Mouse (Mus musculus) liver (tissue): Measurements from ENCODE around the gene Kif1b.

Source experiments
- DNase-seq: peaks from one replicate; pipeline ENCODE4 v3.0.0-alpha.2; 2020; ENCODE audit warnings: mixed read lengths

The Kif1b gene

DNA sequence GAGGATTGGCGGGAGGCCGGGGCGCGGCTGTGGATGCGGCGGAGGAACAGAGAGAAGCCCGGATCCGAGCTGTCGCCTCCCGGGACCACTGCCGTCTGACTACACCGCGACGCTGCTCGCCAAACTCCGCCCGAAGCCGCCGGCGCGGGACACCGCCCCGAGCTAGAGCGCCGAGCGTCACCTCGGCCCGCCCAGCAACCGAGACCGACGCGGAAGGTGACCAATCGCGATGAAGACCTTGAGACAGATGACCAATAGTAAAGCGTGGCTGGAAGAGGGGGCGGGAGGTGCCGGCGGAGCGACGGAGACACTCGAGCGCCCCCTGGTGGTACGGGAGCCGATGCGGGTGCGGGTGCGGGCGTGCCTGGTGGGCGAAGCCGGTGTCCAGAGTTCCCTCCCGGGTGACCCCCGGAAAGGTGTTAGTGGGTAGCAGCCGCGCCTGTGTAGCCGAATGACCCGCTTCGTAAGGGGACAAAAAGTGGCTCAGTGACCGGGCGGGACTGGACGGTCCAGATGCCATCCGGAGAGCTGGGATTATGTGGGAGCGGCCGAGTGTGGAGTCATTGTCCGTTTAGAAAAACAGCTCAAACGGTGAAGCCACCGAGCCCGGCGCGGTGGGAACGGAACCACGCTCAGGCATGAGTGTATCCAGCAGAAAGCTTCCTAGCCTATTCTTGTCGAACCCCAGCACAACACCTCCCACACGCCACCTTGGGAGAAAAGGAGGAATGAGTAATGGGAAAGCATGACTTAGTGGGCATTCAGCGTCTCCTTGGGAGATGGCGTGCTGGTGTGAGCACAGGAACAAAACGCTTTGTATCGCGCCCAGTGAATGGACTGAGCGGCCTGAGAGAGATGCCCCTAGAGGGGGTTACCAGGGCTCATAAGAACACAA, at the start of gene Kif1b:
TSS of gene Kif1b (minus strand) at position 98 of the 895 bp plus-strand sequence.
- peak; percentile 97 for DNase-seq

- no peak for DNase-seq
These were observed 47.2 kb upstream of the Kif1b start for GRCm38 (mm10) chr4:149354671-149355070.

DNA sequence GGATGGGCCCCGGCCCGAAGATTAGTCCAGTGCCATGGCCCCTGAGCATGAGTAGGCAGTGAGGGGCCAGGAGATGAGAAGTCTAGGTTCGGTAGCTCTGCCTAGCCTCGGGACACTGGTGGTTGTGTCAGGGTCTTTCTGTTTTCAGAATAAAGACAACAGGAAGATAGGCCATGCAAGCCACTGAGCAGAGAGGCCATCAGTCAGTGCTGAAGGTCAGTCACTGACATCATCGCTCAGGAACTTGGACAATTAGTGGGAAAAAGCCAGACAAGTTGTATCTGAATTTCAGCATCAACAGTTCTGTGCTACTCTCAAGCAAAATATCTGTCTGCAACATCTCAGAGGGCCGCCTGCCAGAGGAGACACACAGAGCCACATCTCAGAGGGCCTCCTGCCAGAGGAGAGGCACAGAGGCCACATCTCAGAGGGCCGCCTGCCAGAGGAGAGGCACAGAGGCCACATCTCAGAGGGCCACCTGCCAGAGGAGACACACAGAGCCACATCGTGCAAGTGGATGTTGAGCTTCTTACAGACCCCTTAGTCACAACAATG, 44.2 kb upstream of the Kif1b start:
- DNase-seq, result no peak

DNA sequence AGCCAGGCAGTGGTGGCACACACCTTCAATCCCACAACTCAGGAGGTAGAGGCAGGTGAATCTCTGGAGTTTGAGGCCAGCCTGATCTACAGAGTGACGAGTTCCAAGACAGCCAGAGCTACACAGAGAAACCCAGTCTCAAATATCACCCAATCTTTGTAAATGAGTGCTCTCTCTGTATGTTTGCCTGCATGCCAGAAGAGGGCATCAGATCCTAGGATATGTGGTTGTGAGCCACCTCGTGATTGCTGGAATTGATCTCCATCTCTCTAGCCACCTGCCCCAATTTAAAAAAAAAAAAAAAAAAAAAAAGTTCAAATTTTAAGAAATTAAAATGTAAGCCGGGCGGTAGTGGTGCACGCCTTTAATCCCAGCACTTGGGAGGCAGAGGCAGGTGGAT, 41.5 kb upstream of the Kif1b start:
- no peak for DNase-seq

DNA sequence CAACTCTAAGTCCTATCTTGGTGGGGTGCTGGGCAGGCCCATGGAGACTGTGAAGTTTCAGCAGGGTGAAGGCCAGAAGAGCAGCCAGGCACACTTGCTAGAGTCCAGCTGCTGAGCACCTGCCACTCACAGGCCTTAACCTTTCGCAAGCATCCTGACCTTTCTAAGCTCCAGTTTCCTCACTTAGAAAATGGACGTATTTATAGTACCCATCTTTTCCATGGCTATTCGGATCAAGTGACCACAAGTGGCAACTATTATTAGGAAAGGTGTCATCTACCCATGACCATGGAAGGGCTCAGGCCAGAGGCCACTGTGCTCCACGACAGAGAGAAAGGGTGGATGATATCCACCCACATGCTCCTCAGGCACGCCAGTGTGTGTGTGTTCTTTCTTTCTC, 38.4 kb upstream of the Kif1b start:
- DNase-seq, result no peak

DNA sequence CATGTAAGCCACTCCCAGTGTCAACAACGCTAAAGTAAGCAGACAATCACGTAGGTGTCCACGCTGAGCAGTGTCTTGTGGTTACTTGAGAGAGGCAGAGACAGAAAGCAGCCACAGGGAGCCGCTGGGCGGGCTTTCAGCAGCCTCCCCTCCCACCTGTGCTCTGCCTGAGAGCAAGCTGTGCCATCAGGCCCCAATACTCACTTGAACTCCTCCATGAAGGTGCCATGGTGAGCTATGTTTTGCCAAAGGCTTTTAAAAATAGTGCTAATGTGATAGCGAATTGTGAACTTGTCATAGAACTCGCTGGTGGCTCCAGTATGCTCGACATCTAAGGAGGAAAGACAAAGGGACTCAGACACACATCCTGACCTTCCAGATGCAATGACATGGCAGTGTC, 36.8 kb upstream of the Kif1b start:
- DNase-seq, result no peak

- peak; percentile 33 for DNase-seq
These were observed 33.2 kb upstream of the Kif1b start for GRCm38 (mm10) chr4:149340680-149341079.

- peak; percentile 57 for DNase-seq
These were observed 32.1 kb upstream of the Kif1b start for GRCm38 (mm10) chr4:149339426-149340214.

- DNase-seq, result no peak
These were observed 30.6 kb upstream of the Kif1b start for GRCm38 (mm10) chr4:149338137-149338536.

- no peak for DNase-seq
These were observed 29.9 kb upstream of the Kif1b start for GRCm38 (mm10) chr4:149337353-149337752.

DNA sequence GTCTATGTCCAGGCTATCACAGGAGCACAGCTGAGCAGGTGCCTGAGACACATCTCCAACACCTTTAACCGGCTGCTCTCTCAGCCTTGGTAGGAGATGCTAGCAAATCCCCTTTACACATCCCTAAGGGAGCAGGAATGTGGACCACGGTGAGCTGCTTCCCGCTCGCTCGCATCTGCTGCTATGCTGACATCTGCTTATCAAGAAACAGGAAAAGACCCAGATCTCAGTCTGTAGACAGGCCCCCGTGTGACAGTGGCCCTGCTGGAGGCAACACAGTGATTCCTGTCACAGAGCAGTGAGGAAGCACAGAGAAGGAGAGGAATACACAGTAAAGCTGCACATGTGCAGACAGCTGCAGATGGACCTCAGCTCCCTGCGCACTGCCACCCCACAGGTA, 28.8 kb upstream of the Kif1b start:
- DNase-seq, result no peak

DNA sequence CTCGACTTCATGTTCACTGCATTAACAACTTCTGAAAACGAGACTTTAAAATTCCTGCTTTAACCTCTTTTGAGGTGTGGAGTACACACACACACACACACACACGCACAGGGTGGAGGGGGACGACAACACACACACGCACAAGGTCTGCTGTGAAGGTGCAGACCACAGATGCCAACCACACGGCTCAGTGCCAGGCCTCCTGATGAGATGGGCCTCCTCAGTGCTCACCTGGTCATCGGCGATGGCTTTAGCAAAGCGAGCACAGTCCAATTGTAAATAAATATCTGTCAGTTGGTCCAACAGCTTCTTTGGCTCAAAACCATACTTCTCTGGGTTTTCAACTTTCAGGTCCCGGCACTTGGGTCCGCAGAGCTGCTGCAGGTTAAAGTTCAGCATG, 27.4 kb upstream of the Kif1b start:
- no peak for DNase-seq

GRCm38 (mm10) chr4:149332726-149333125, 25.2 kb upstream of the Kif1b start:
- no peak for DNase-seq

DNA sequence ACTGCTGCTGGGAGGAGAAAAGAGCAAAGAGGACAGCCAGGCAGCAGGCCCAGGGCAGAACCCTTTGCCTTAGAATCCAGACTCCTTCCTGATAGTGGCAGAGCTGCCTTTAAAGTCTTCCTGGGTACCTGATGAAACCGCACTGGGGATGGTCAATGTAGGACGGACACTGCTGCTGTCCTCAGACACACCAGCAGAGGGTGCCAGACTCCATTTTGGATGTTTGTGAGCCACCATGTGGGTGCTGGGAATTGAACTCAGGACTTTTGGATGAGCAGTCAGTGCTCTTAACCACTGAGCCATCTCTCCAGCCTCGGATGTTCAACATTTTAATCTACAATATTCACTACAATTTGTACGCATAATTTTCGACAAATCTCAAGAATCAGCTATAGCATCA, 23.0 kb upstream of the Kif1b start:
- DNase-seq, result no peak

GRCm38 (mm10) chr4:149328735-149329134, 21.2 kb upstream of the Kif1b start:
- no peak for DNase-seq

DNA sequence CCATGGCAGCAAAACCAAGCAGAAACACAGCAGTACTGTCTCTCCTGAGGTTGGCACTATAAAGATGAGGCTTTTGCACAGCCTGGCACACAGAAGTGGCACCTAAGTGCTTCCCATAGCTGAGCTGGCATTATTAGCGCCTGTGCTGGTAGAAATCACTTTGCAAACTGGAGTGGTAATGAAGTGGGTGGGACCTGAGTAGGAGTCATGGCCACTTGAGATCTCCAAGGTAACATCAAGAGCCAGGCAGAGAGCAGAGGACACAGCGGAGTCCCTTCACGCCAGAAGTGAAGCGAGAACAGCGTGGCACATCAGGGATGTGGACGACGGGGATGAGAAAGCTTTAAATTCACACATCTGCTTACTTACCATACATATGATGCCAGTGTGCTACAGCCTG, 19.8 kb upstream of the Kif1b start:
- DNase-seq, result no peak

DNA sequence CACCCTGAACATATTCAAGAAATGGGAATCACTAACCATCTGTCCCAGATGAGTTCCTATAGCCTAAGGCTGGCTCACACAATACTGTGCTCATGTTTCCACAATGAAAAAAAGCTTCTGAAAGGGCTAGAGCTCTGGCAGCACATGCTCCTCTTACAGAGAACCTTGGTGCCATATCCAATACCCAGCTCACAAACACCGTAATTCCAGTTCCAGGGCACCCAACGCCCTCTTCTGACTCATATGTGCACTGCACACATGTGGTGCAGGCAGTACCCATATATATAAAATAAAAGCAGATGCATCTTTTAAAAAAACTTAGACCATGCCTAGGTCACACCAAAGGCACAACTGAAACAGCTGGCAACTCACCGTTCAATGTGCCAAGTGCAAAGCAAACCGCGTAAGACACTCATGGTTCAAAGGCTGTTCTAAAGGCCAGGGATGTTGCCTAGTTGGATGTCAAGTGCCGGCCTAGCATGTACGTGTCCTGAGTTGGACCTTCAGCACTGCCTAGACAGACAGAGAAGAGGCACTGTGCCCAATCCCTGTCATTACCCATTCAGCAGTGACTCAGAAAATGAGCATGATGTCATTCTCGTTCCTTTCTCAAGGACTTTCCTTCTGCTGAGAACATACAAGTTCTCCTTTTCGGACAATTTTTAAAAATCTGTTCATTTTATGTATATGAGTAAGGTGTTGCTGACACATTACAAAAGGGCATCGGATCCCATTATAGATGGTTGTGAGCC, 18.1 kb upstream of the Kif1b start:
- no peak for DNase-seq

GRCm38 (mm10) chr4:149323730-149324129, 16.2 kb upstream of the Kif1b start:
- DNase-seq, result no peak

GRCm38 (mm10) chr4:149322718-149323117, 15.2 kb upstream of the Kif1b start:
- no peak for DNase-seq

GRCm38 (mm10) chr4:149322286-149322685, 14.8 kb upstream of the Kif1b start:
- DNase-seq, result no peak

GRCm38 (mm10) chr4:149319088-149319487, 11.6 kb upstream of the Kif1b start:
- no peak for DNase-seq

- no peak for DNase-seq
These were observed 9.9 kb upstream of the Kif1b start for GRCm38 (mm10) chr4:149317387-149317786.

GRCm38 (mm10) chr4:149314275-149314837, 6.9 kb upstream of the Kif1b start:
- no peak for DNase-seq
